Mouse (Mus musculus) ovary, adult 18-20 months (tissue): ENCODE measurements at regions not wholly inside any gene's neighbourhood (a gene's known extent, or its start where the extent isn't known, plus 50 kb on each side); places are given as distances from the start of the nearest gene placed in this dataset.

ENCODE experiments used
- DNase-seq: peaks from one replicate; pipeline ENCODE4 v3.0.0; 2022; ENCODE audit warnings: low spot score, mixed read lengths

DNA sequence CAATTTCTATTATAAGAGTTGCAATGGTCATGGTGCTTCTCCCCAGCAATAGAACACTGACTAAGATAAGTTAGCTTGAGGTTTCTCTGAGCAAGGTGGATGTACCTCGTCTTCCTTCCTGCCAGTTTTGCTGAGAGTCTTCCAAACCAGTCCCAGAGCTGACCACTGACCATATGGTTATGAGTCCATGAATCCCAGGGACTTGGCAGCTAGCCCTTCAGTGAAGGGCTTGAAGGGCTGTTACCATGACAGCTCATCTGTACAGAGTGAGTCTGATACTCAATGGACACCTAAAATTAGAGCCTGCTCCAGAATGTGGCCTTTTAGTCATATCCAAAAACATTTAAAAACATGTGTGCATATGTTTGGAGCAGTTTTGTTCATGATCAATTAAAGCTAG is 297.5 kb upstream of the Thsd7b start:
- no peak for DNase-seq

DNA sequence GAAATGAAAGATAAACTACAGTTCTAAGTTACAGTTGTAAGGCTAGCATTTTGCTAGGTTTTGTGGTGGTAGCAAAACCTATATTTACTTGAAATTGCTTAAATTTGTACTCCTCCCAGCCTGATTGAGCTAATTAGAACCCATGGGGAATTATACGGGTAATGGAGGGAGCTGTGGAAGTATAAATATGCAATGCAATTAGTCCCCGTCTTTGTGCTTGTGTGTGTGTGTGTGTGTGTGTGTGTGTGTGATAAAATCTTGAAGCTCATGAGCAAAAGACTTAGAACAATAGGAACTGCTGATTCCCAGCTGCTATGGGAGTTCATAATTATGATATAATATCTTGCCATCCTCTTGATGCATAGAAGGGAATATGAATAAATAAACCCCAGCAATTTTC is 321.7 kb upstream of the Thsd7b start:
- DNase-seq, result no peak

DNA sequence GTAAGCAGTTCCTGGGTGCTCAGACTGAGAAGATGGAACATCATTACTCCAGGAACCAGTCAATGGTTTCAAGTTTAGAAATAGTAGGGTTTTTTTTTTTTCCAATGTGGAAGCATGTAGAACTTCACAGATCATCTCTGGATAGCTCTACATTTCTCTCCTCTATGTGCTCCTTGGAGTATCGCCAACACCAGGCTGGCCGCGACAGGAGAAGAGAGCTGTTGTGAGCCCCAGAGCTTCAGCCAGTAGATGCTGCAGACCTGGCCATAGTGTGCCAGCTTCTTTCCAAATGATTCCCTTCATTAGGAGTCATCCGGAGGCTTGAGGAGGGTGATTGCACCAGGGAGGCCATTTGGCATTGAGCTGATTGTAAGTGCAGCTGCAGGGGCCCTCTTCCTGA is 322.6 kb upstream of the Thsd7b start:
- DNase-seq, result no peak

DNA sequence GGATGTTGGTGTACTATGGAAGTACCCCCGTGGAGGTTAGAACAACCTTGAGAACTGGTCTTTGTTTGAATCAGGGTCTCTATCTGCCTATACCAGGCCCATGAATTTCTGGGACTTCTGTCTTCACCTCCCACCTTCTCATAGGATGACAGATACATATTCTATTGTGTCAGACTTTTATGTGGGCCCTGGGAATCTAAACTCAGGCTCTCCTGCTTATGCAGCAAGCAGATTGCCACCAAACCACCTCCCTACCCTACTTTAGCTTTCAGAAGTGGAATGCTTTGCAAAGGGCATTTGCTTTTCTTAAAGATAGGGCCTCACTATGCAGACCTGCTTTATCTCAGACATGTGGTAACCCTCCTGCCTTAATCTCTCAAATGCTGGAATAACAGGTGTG is 322.7 kb upstream of the Cxcr4 start:
- no peak for DNase-seq

GRCm38 (mm10) chr1:128912532-128912931 is 320.4 kb upstream of the Cxcr4 start:
- no peak for DNase-seq

GRCm38 (mm10) chr1:128907566-128907965 is 315.5 kb upstream of the Cxcr4 start:
- DNase-seq, result no peak

GRCm38 (mm10) chr1:128898025-128898424 is 305.9 kb upstream of the Cxcr4 start:
- DNase-seq, result no peak

DNA sequence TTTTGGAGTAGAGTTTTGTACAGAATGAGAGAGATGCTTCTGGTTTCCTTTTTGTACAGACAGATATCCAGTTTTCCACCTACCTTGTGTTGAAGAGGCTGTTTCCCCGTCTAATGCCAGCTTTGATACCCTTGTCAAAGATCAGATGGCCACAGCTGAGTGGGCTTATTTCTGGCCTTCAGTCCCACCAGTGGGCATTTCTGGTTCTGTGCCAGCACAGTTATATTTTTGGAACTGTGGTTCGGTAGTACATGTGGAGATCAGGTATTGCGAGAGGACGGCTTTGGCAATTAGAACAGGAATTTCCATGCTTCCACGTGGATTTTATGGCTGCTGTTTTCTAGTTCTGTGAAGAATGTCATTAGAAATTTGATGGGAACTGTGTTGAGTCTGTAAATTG is 302.5 kb upstream of the Cxcr4 start:
- no peak for DNase-seq

- no peak for DNase-seq
Observed at GRCm38 (mm10) chr1:128878291-128878690, 286.2 kb upstream of the Cxcr4 start.

- DNase-seq, result no peak
Observed at GRCm38 (mm10) chr1:128875289-128875688, 283.2 kb upstream of the Cxcr4 start.

- no peak for DNase-seq
Observed at GRCm38 (mm10) chr1:128874190-128874589, 282.1 kb upstream of the Cxcr4 start.

- no peak for DNase-seq
Observed at GRCm38 (mm10) chr1:128868761-128869160, 276.7 kb upstream of the Cxcr4 start.

- no peak for DNase-seq
Observed at GRCm38 (mm10) chr1:128860537-128860936, 268.4 kb upstream of the Cxcr4 start.

- no peak for DNase-seq
Observed at GRCm38 (mm10) chr1:128860094-128860493, 268.0 kb upstream of the Cxcr4 start.

DNA sequence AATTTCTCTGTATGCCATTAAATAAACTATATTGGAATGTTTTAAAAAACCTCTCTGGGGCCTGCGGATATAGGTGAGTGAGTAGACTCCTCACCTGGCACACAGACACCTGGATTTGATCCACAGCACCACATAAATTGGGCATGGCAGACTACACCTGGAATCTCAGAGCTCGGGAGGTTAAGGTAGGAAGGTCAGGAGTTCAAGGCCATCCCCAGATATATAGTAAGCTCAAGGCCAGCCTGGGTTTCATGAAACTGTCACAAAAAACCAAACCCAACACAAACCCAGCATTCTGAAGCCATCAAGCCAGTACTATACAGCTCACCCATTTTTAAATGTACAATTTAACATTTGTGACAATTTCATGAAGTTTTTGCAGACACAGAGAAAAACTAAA is 266.6 kb upstream of the Cxcr4 start:
- no peak for DNase-seq

DNA sequence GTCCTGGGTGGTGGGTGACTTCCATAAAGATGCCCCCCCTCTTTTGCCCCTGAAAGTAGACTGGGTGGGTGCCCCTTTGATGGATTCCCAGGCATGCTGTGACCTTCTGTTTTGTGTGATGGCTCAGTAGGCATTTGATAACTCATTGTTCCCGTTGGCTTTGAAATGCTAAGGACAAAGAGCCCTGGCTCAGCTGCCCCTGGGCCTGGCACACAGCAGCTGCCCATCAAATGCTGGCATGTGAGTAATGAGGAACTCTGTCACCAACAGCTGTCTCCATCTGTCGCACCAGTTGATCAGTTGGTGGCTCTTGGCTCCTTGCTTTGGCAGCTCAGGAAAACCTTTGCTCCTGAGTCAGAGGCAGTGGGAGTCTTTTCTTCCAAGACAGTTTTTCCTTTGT is 264.8 kb upstream of the Cxcr4 start:
- DNase-seq, result no peak

- DNase-seq, result no peak
Observed at GRCm38 (mm10) chr1:128854649-128855048, 262.6 kb upstream of the Cxcr4 start.

DNA sequence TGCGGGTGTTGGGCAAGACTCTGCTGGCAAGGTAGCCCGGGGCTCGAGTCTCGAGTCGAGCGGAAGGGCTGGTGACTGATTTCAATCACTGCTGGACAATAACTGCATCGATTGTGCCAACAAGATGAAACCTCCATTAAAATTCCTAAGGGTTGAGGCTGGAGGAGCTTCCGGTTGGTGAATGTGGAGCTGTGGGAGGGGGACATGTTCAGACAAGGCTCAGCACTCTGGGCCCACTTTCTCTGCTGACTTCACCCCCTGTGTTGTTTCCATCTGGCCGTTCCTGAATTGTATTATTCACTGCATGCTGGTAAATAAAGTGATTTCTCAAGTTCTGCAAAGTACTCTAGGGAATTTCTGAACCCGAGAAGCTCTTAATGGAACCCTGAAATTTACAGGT is 261.2 kb upstream of the Cxcr4 start:
- DNase-seq, result no peak

GRCm38 (mm10) chr1:128837361-128837760 is 245.3 kb upstream of the Cxcr4 start:
- DNase-seq, result no peak

- DNase-seq, result no peak
Observed at GRCm38 (mm10) chr1:128835510-128835909, 243.4 kb upstream of the Cxcr4 start.

- DNase-seq, result no peak
Observed at GRCm38 (mm10) chr1:128833096-128833715, 241.1 kb upstream of the Cxcr4 start.

GRCm38 (mm10) chr1:128832201-128832883 is 240.2 kb upstream of the Cxcr4 start:
- DNase-seq, result peak; percentile 56

- no peak for DNase-seq
Observed at GRCm38 (mm10) chr1:128830671-128831240, 238.7 kb upstream of the Cxcr4 start.

- DNase-seq, result no peak
Observed at GRCm38 (mm10) chr1:128829536-128829935, 237.4 kb upstream of the Cxcr4 start.
